ENCODE assay signal across 10 mouse cellular contexts in genomic region chr10:7068608-7069007, GRCm38 (mm10). TPM values are rescaled to one million over a fixed set of nuclear protein-coding genes. Genes with fewer than 3 reads are reported as not detected.
DNase-seq lines count a peak whose midpoint lies in the region; ATAC-seq and TF ChIP-seq lines count a peak whose summit lies in the region.
"Had no signal": no experiment of that assay in that cellular context is flagged by ENCODE, and none has a peak within 500 bp of the region (broad histone marks: within the 10 kb centered on the region; RNA-seq: fewer than 3 reads in every experiment).

No protein-coding gene starts in this region.

- TF ChIP-seq POLR2A in brain, embryonic 14.5 days (IDR thresholded peaks at IDR 0.05; ENCODE audit: borderline replicate concordance, extremely low read depth, insufficient read depth, insufficient read length, poor library complexity, severe bottlenecking), result no peak
- no peak for TF ChIP-seq POLR2A in small intestine, adult 2 months (IDR thresholded peaks at IDR 0.05; ENCODE audit: low read depth, low read length)

- H3K27ac ChIP-seq in liver, postnatal 0 days (ENCODE audit: low read depth), result no peak overlapping the region
- H3K27ac ChIP-seq in small intestine, adult 2 months (ENCODE audit: insufficient read depth, low read depth, low read length), result no peak overlapping the region

- 70% methylated on average over 12 of the region's 12 CpGs for WGBS in liver, postnatal 0 days (ENCODE audit: insufficient replicate concordance)
- 60% methylated on average over 12 of the region's 12 CpGs for WGBS in small intestine, adult 2 months

- H3K4me2 ChIP-seq in liver, postnatal 0 days (ENCODE audit: low read depth, low read length), result no peak overlapping the region

- peaks cover 3% of the 10 kb centered on the region; the same call in 1 of the 2 replicates for H3K4me1 ChIP-seq in liver, postnatal 0 days (ENCODE audit: insufficient read depth)
- no peaks in the 10 kb centered on the region for H3K4me1 ChIP-seq in small intestine, adult 2 months (ENCODE audit: control insufficient read depth, insufficient read depth, insufficient read length, low read length)

- no peak for ATAC-seq in liver, postnatal 0 days

- H3K36me3 ChIP-seq in liver, postnatal 0 days (replicated peaks; ENCODE audit: insufficient read depth, low read length), result no peaks in the 10 kb centered on the region
- no peaks in the 10 kb centered on the region for H3K36me3 ChIP-seq in small intestine, adult 2 months (ENCODE audit: control insufficient read depth, insufficient read depth, low read length)

- DNase-seq in cerebellum, adult 9-10 months, result peak; percentile 59
- DNase-seq in cerebellum, postnatal 10 days, result no peak
- DNase-seq in liver, postnatal 0 days, result no peak
- no peak for DNase-seq in liver
- DNase-seq in brain, embryonic 14.5 days (ENCODE audit: low read depth), result no peak
- no peak for DNase-seq in layer of hippocampus, adult 9-11 months
- no peak for DNase-seq in ovary, postnatal 36 days (ENCODE audit: low spot score)
- DNase-seq: adrenal gland, postnatal 36 days had no signal

- no peaks in the 10 kb centered on the region for H3K9me3 ChIP-seq in liver, postnatal 0 days (ENCODE audit: low read length)

- no peak for TF ChIP-seq EP300 in liver, postnatal 0 days (IDR thresholded peaks at IDR 0.05; ENCODE audit: low read depth)

- peak; percentile 47 for TF ChIP-seq CTCF in liver, postnatal 0 days (IDR thresholded peaks at IDR 0.05; ENCODE audit: low read depth)
- TF ChIP-seq CTCF in brain, embryonic 14.5 days (IDR thresholded peaks at IDR 0.05; ENCODE audit: borderline replicate concordance, extremely low read depth, insufficient read depth, insufficient read length), result peak; percentile 10; the same call in 1 of the 2 replicates
- peak; percentile 9; the same call in 1 of the 2 replicates for TF ChIP-seq CTCF in small intestine, adult 2 months (IDR thresholded peaks at IDR 0.05; ENCODE audit: extremely low read depth, insufficient read length, insufficient replicate concordance, low read depth, low read length)

- no peak overlapping the region for H3K4me3 ChIP-seq in liver, postnatal 0 days (ENCODE audit: low read depth, low read length)
- H3K4me3 ChIP-seq in small intestine, adult 2 months (ENCODE audit: low read depth, low read length), result no peak overlapping the region

- H3K27me3 ChIP-seq in liver, postnatal 0 days (ENCODE audit: insufficient read depth, low read length), result no peaks in the 10 kb centered on the region
- no peaks in the 10 kb centered on the region for H3K27me3 ChIP-seq in small intestine, adult 2 months (ENCODE audit: control insufficient read depth, insufficient read depth, low read length)

- H3K9ac ChIP-seq in liver, postnatal 0 days (replicated peaks), result no peak overlapping the region

RNA-seq across cellular contexts. Expression of gene Ipcef1, which starts 16.3 kb away (rescaled TPM):
- 0.85 and 1.1 TPM in 2 replicates for polyA plus RNA-seq in liver, postnatal 0 days (2015; fragmentation: Nextera tagmentation; extraction: Ambion mirVana)
- 1.3 and 1.6 TPM in 2 replicates for polyA plus RNA-seq in brain, embryonic 14.5 days (2012; rRNA removed)
- 0.14 and 0.19 TPM in 2 replicates for polyA plus RNA-seq in small intestine, adult 2 months (2012; rRNA removed)
- polyA plus RNA-seq: intestine, embryonic 14.5 days had no signal
